Mouse (Mus musculus) CH12.LX (cell line): ENCODE measurements around the gene Mroh2a. TPM values are rescaled to one million over a fixed set of nuclear protein-coding genes. Genes with fewer than 3 reads are reported as not detected.

ENCODE experiments used
- DNase-seq: peaks from one replicate; pipeline ENCODE4 v3.0.0-alpha.2; 2013; ENCODE audit errors: extremely low read depth
- H3K27ac ChIP-seq: 2 replicates; pipeline ENCODE4 v1.5.1; 2012; ENCODE audit warnings: low read depth, mild to moderate bottlenecking, control low read depth, moderate library complexity; ENCODE audit not compliant: insufficient read depth
- H3K27me3 ChIP-seq: replicated peaks from 2 replicates; pipeline ENCODE3; 2012; ENCODE audit warnings: inconsistent platforms
- H3K36me3 ChIP-seq, 2 experiments: replicated peaks in 1 of 2; 2 replicates each; pipeline versions ENCODE3 to v1.6.1; 2012; ENCODE audit warnings: inconsistent platforms in 1 of 2, low read length in 1 of 2, mild to moderate bottlenecking in 1 of 2, mixed read lengths in 1 of 2, moderate library complexity in 1 of 2; ENCODE audit not compliant: control insufficient read depth in 1 of 2, insufficient read depth in 1 of 2
- H3K4me1 ChIP-seq, 2 experiments: 2 replicates each; pipeline ENCODE4 v1.6.1; 2012; ENCODE audit warnings: inconsistent platforms in 1 of 2, moderate library complexity in 1 of 2; ENCODE audit not compliant: insufficient read depth in 2 of 2, control insufficient read depth in 1 of 2
- H3K4me2 ChIP-seq: 2 replicates; pipeline ENCODE4 v1.6.1; 2012; ENCODE audit warnings: low read depth, mild to moderate bottlenecking, control low read depth; ENCODE audit not compliant: poor library complexity, insufficient read depth, severe bottlenecking
- H3K4me3 ChIP-seq, 3 experiments: fragments of 150-350 bp in 1 of 3; sonication (generic) in 1 of 3; replicated peaks in 1 of 3; 2 replicates each; pipeline versions ENCODE3 to v1.5.1; 2011 to 2012; ENCODE audit warnings: low read depth in 2 of 3, low read length in 2 of 3, mild to moderate bottlenecking in 2 of 3, moderate library complexity in 2 of 3, control low read depth in 1 of 3, improper control_type of control experiment in 1 of 3, inconsistent platforms in 1 of 3, mixed read lengths in 1 of 3; ENCODE audit not compliant: poor library complexity in 1 of 3
- H3K79me2 ChIP-seq: replicated peaks from 2 replicates; pipeline ENCODE4 v1.6.1; 2012; ENCODE audit warnings: mild to moderate bottlenecking, moderate library complexity; ENCODE audit not compliant: control insufficient read depth, poor library complexity, insufficient read depth, severe bottlenecking; ENCODE audit errors: extremely low read depth
- H3K9ac ChIP-seq: 2 replicates; pipeline ENCODE4 v1.6.1; 2012; ENCODE audit warnings: low read depth, mild to moderate bottlenecking, control low read depth, moderate library complexity; ENCODE audit not compliant: insufficient read depth
- H3K9me3 ChIP-seq: replicated peaks from 2 replicates; pipeline ENCODE3; 2012; ENCODE audit warnings: low read length, inconsistent platforms, mixed read lengths
- CHD1 ChIP-seq: IDR thresholded peaks from 2 replicates; pipeline ENCODE4 v1.6.1; 2012; ENCODE audit warnings: low read depth, low read length, improper control_type of control experiment, inconsistent platforms
- E2F4 ChIP-seq: IDR thresholded peaks from 2 replicates; pipeline ENCODE4 v1.6.1; 2011; ENCODE audit warnings: low read depth, low read length, improper control_type of control experiment; ENCODE audit not compliant: insufficient replicate concordance
- EP300 ChIP-seq: IDR thresholded peaks from 2 replicates; pipeline ENCODE4 v1.6.1; 2011; ENCODE audit warnings: low read length, improper control_type of control experiment
- GABPA ChIP-seq: IDR thresholded peaks from 2 replicates; pipeline ENCODE4 v1.6.1; 2012; ENCODE audit warnings: low read depth, low read length, improper control_type of control experiment, inconsistent platforms; ENCODE audit not compliant: insufficient replicate concordance
- HCFC1 ChIP-seq: IDR thresholded peaks from 2 replicates; pipeline ENCODE4 v1.6.1; 2012; ENCODE audit warnings: low read depth, mild to moderate bottlenecking, inconsistent platforms, low read length, improper control_type of control experiment
- IRF4 ChIP-seq: IDR thresholded peaks from 2 replicates; pipeline ENCODE4 v1.6.1; 2014; ENCODE audit warnings: low read depth, mild to moderate bottlenecking, inconsistent platforms, low read length, improper control_type of control experiment
- JUN ChIP-seq: IDR thresholded peaks from 2 replicates; pipeline ENCODE4 v1.6.1; 2011; ENCODE audit warnings: low read depth, mild to moderate bottlenecking, low read length, improper control_type of control experiment, moderate library complexity; ENCODE audit not compliant: insufficient read depth
- MAFK ChIP-seq: IDR thresholded peaks from 2 replicates; pipeline ENCODE4 v1.6.1; 2011; ENCODE audit warnings: low read length, improper control_type of control experiment; ENCODE audit not compliant: insufficient replicate concordance
- MAX ChIP-seq: IDR thresholded peaks from 2 replicates; pipeline ENCODE4 v1.6.1; 2011; ENCODE audit warnings: low read length, improper control_type of control experiment
- MAZ ChIP-seq: IDR thresholded peaks from 2 replicates; pipeline ENCODE4 v1.6.1; 2012; ENCODE audit warnings: low read depth, mild to moderate bottlenecking, inconsistent platforms, low read length, improper control_type of control experiment, moderate library complexity
- MXI1 ChIP-seq: IDR thresholded peaks from 2 replicates; pipeline ENCODE4 v1.6.1; 2011; ENCODE audit warnings: mild to moderate bottlenecking, low read depth, low read length, improper control_type of control experiment
- NELFE ChIP-seq: IDR thresholded peaks from 2 replicates; pipeline ENCODE4 v1.6.1; 2011; ENCODE audit warnings: low read depth, low read length, improper control_type of control experiment
- PAX5 ChIP-seq: IDR thresholded peaks from 2 replicates; pipeline ENCODE4 v1.6.1; 2012; ENCODE audit warnings: low read length, inconsistent platforms, mixed read lengths
- POLR2A ChIP-seq: IDR thresholded peaks from 2 replicates; pipeline ENCODE4 v1.6.1; 2011; ENCODE audit warnings: low read depth, mild to moderate bottlenecking, improper control_type of control experiment, low read length
- RAD21 ChIP-seq: IDR thresholded peaks from 2 replicates; pipeline ENCODE4 v1.6.1; 2011; ENCODE audit warnings: low read depth, mild to moderate bottlenecking, low read length, improper control_type of control experiment, moderate library complexity
- RCOR1 ChIP-seq: conservative IDR thresholded peaks from 2 replicates; pipeline ENCODE4 v1.6.1; 2012; ENCODE audit warnings: low read depth, mild to moderate bottlenecking, inconsistent platforms, low read length, improper control_type of control experiment
- TCF12 ChIP-seq: IDR thresholded peaks from 2 replicates; pipeline ENCODE4 v1.6.1; 2014; ENCODE audit warnings: low read depth, mild to moderate bottlenecking, inconsistent platforms, low read length, improper control_type of control experiment
- UBTF ChIP-seq: IDR thresholded peaks from 2 replicates; pipeline ENCODE4 v1.6.1; 2012; ENCODE audit warnings: low read depth, mild to moderate bottlenecking, inconsistent platforms, low read length, improper control_type of control experiment, moderate library complexity
- USF1 ChIP-seq: IDR thresholded peaks from 2 replicates; pipeline ENCODE4 v1.6.1; 2014; ENCODE audit warnings: low read depth, mild to moderate bottlenecking, inconsistent platforms, low read length, improper control_type of control experiment
- ZC3H11A ChIP-seq: IDR thresholded peaks from 2 replicates; pipeline ENCODE4 v1.6.1; 2012; ENCODE audit warnings: low read depth, mild to moderate bottlenecking, inconsistent platforms, low read length, improper control_type of control experiment
- ZKSCAN1 ChIP-seq: IDR thresholded peaks from 2 replicates; pipeline ENCODE4 v1.6.1; 2012; ENCODE audit warnings: low read depth, inconsistent platforms, low read length, improper control_type of control experiment, borderline replicate concordance
- ZMIZ1 ChIP-seq: IDR thresholded peaks from 2 replicates; pipeline ENCODE4 v1.6.1; 2012; ENCODE audit warnings: low read depth, mild to moderate bottlenecking, inconsistent platforms, low read length, improper control_type of control experiment
- ZNF384 ChIP-seq: IDR thresholded peaks from 2 replicates; pipeline ENCODE4 v1.6.1; 2012; ENCODE audit warnings: low read depth, low read length, improper control_type of control experiment, inconsistent platforms
- dilution Hi-C: fragments of 300-500 bp; cut with MboI; formaldehyde crosslinking; loops from 2 replicates; pipeline ENCODE4 v1.14.3; 2020; ENCODE audit warnings: low sequenced_read_pairs; ENCODE audit not compliant: extremely low pct_unique_long_range_greater_than_20kb, extremely low pct_ligation_motif_present
- in situ Hi-C: fragments of 300-500 bp; cut with MboI; formaldehyde crosslinking; loops from 3 replicates; pipeline ENCODE4 v1.14.3; 2019; ENCODE audit warnings: low sequenced_read_pairs, low pct_ligation_motif_present, low pct_unique_long_range_greater_than_20kb, mixed read lengths
- polyA plus RNA-seq: library from polyadenylated mRNA; unstranded; fragments of >175 nt; gene quantifications from 2 replicates; pipeline ENCODE4 v1.2.1, GENCODE M21; 2012; ENCODE audit warnings: low read depth; ENCODE audit not compliant: insufficient read length
- total RNA-seq, 2 experiments: library from RNA; depleted of rRNA; stranded (reverse); fragments of 300-350 nt in 1 of 2; fragments of >200 nt in 1 of 2; gene quantifications; 2 replicates each; pipeline ENCODE4 v1.2.3; 2012 to 2014

Mroh2a gene
- total and polyA plus RNA-seq, 3 experiments, result 0.17 to 1.0 TPM; not detected in 1

- no peaks in the 10 kb centered on the region for H3K79me2 ChIP-seq
- TF ChIP-seq ZNF384 (no peak), ZC3H11A (no peak), JUN (no peak), HCFC1 (no peak), NELFE (no peak), USF1 (no peak), E2F4 (no peak), POLR2A (no peak), MAFK (no peak)
- no peaks in the 10 kb centered on the region for H3K36me3 ChIP-seq
- H3K27me3 ChIP-seq, result peaks cover 63% of the 10 kb centered on the region
- peaks cover 13 to 16% of the 10 kb centered on the region in 2 experiments for H3K4me1 ChIP-seq
- no peak overlapping the region for H3K27ac ChIP-seq
- dilution Hi-C loops (no loop called here), in situ Hi-C loops (loop anchor here (10.0 to 25.0 kb wide), 2 partner anchors 153 to 326 kb away; partner anchors contain the start of gene Ugt1a6a)
- no peak overlapping the region for H3K9ac ChIP-seq
- no peak for DNase-seq
- H3K4me2 ChIP-seq, result no peak overlapping the region
- peaks cover 18% of the 10 kb centered on the region for H3K9me3 ChIP-seq
- no peak overlapping the region for H3K4me3 ChIP-seq
Measured at GRCm38 (mm10) chr1:88288056-88288788, 61.4 kb downstream of the Mroh2a start.

GRCm38 (mm10) chr1:88288789-88289127 is 62.0 kb downstream of the Mroh2a start:
- Histone ChIP-seq H3K27me3 (peaks cover 61% of the 10 kb centered on the region), H3K79me2 (no peaks in the 10 kb centered on the region), H3K4me1 (peaks cover 9 to 11% of the 10 kb centered on the region in 2 experiments), H3K4me2 (no peak overlapping the region), H3K36me3 (no peaks in the 10 kb centered on the region), H3K9ac (no peak overlapping the region), H3K9me3 (peaks cover 18% of the 10 kb centered on the region), H3K27ac (no peak overlapping the region), H3K4me3 (no peak overlapping the region)
- dilution Hi-C loops (no loop called here), in situ Hi-C loops (loop anchor here (10.0 to 25.0 kb wide), 2 partner anchors 154 to 326 kb away; partner anchors contain the start of gene Ugt1a6a)
- TF ChIP-seq IRF4 (no peak), ZKSCAN1 (no peak), MAX (0 out of 2 replicates have a peak, but pooled peaks have one; percentile 18)
- DNase-seq, result no peak

GRCm38 (mm10) chr1:88289152-88289551 is 62.4 kb downstream of the Mroh2a start:
- no peak overlapping the region for H3K27ac ChIP-seq
- H3K27me3 ChIP-seq, result peaks cover 64% of the 10 kb centered on the region
- no peak overlapping the region for H3K4me3 ChIP-seq
- dilution Hi-C loops, result no loop called here
- H3K9me3 ChIP-seq, result peaks cover 18% of the 10 kb centered on the region
- H3K36me3 ChIP-seq, result no peaks in the 10 kb centered on the region
- no peak for TF ChIP-seq ZNF384
- TF ChIP-seq MAZ, result no peak
- TF ChIP-seq ZMIZ1, result no peak
- TF ChIP-seq ZKSCAN1, result no peak
- no peak for TF ChIP-seq CHD1
- TF ChIP-seq PAX5, result no peak
- no peak for TF ChIP-seq RAD21
- no peak for TF ChIP-seq TCF12
- no peak for TF ChIP-seq UBTF
- no peak for TF ChIP-seq JUN
- no peak for TF ChIP-seq RCOR1
- no peak for TF ChIP-seq EP300
- TF ChIP-seq MXI1, result no peak
- no peak for TF ChIP-seq GABPA
- no peak overlapping the region for H3K4me2 ChIP-seq
- H3K79me2 ChIP-seq, result no peaks in the 10 kb centered on the region
- no peak overlapping the region for H3K9ac ChIP-seq
- peaks cover 6 to 7% of the 10 kb centered on the region in 2 experiments for H3K4me1 ChIP-seq
- no peak for DNase-seq
- in situ Hi-C loops, result loop anchor here (10.0 to 25.0 kb wide), 2 partner anchors 154 to 327 kb away; partner anchors contain the start of gene Ugt1a6a
